Mouse (Mus musculus) left cerebral cortex, adult 11 months (tissue): ENCODE measurements around the gene Rtl5.
"Not testable (repeated sequence)": the region's sequence is repeated elsewhere in the genome, so short reads cannot be mapped to it uniquely, and the experiment has no call there.

Experiments used
- DNase-seq: peaks from one replicate; pipeline ENCODE4 v3.0.0; 2022; ENCODE audit warnings: low spot score

Rtl5 gene

DNA sequence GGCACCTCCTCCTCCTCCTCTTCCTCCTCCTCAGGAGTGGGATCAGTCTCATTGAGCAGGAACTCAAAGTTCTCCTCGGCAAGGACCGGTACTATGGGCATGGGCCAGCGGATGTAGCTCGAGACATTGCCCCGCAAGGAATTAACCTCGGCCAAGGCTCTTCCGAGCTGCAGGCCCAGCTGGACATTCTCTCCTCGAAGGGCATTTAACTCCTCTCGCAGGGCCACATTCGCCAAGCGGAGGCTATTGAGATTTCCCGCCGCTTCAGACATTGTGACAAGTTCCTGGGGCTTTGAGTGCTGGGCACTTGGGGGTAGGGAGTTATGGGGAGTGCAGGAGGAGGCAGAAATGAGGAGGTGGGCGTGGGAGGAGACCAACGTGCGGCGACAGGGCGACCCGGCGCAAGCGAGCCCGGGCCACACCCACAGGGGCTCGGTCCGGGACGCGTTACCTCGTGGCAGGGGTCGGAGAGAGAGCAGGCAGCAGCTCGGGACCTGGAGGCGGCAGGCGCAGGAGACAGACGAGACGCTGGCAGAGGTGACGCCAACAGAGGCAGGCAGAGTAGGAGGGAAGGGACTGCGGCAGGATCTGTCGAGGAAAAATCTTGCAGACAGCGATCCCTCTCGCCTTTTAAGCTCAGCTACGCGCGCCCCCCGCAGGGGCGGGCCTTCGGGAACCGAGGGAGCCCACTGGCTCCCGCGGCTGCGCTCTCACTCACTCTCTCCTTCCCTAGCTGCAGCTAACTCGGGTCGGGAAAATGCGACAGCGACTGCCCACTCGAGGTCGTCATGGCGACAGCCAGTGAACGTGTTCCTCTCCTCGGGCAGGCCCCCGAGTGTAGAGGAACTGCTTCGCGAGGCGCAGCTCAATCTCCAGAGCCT is at the start of gene Rtl5:
Rtl5 (minus strand) TSS at position 714 of the 881 bp plus-strand sequence.
- peak; percentile 59 for DNase-seq

GRCm38 (mm10) chrX:102119042-102119864 is 48.1 kb upstream of the Rtl5 start, which contains the start of gene Pin4:
Gene Pin4 (plus strand): TSS chrX:102119447.
- DNase-seq = peak; percentile 96

DNA sequence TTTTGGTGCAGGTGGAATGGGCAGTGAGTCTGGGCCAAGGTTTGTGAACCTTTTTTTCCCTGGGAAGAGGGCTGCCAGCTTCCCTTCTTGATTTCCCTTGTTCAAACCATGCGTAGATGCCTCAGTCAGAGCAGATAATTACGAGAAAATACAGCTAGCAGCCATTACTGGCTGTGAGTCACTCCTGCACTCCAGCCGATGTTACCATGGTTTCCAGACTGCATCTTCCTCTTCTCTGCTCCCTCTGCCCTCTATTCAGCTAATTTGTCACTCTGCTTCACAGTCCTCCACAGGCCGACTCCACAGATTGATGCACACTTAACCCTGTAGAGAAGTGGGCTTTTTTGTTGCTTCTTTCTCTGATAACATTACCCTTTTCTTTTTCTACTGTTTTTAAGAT is 44.6 kb upstream of the Rtl5 start:
- peak; percentile 17 for DNase-seq

- not testable (repeated sequence) for DNase-seq
Observed at GRCm38 (mm10) chrX:102109349-102109748, 38.2 kb upstream of the Rtl5 start.

GRCm38 (mm10) chrX:102103830-102104229 is 32.7 kb upstream of the Rtl5 start:
- DNase-seq = not testable (repeated sequence)

DNA sequence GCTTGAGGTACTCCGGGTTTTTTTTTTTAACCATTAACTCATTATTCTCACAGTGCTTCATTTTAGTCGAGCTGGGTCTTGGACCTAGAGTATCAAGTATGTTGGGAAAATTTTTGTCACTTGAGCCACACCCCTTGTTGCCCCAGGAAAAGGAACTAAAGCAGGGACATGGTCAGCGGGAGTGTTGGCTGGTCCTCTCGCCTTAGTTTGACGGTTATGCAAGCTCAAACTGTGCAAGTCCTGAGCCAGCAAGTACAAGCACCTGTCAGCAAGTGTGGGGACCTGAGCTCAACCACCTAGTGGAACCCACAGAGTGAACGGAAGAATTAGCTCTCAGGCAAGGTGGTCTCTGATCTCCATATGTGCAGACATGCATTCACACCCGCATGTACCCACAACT is 30.8 kb upstream of the Rtl5 start:
- no peak for DNase-seq

- no peak for DNase-seq
Observed at GRCm38 (mm10) chrX:102094381-102094904, 23.3 kb upstream of the Rtl5 start.

DNA sequence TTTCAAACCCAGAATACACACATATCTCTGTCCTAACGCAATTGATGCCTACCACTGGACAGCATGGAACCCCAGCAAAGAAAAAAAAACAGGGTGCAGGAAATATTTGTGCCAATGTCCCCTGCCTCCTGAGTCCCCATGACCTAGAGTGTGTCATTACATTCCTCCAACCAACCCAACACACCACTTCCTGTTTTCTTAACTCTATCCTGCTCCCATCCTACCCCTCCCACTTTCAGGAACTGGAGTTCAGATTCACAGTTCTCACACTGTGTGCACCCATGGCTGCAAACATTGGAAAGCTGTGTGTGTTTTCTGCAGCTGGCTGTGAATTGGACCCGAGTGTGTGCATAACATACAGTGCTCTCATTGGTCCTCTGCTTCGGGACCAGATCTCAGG is 19.5 kb upstream of the Rtl5 start:
- DNase-seq = no peak

- DNase-seq = no peak
Observed at GRCm38 (mm10) chrX:102085798-102086443, 14.8 kb upstream of the Rtl5 start.

DNA sequence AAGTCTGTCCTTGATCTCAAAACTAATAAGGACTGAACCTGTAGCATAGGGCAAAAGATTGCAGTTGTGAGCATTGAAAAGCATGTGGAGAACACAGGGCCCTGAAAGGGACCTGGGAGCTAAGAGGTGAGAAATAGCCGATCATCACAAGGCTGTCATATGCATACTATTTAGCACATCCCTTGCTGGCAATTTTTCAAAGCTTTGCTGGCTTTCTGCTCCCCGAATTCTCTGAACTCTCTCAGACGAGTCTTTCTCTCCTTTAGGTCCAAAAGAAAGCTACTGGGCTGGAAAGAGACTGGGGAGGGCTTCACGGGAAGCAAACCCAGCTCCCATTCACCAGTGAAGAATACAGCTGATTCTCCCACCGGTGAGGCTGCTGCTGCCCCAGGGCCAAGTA is 11.2 kb upstream of the Rtl5 start:
- no peak for DNase-seq

DNA sequence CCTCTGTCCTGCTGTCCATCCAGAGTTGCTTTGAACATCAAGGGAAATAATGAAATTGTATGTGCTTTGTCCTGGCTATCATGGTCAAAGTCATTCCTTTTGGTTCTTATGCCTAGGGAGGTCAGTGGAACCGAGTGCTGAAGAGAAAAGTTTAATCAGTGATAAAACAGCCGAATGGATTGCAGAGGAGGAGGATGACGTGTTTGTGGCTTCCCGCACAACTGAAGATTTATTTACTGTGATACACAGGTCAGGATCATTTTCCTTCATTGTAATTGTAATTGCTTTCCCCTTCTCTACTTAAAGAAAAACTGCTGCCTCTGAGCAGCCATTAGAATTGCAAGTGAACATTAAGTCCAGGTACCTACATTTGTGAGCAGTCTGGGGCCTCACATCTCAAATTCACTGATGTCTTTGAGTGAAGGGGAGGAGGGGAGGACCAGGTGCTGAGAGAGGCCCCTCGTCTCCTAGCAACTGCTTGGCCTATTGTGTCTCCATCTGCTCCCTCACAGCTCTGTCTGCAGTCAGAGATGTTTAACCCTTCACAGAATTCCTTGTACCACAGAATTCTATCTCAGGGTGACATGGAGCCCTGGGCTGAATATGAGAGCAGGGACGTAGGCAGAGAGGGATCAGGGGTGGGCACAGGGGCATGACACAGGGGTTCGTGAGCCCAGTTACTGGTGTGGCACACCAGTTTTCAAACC is 10.6 kb upstream of the Rtl5 start:
- no peak for DNase-seq

DNA sequence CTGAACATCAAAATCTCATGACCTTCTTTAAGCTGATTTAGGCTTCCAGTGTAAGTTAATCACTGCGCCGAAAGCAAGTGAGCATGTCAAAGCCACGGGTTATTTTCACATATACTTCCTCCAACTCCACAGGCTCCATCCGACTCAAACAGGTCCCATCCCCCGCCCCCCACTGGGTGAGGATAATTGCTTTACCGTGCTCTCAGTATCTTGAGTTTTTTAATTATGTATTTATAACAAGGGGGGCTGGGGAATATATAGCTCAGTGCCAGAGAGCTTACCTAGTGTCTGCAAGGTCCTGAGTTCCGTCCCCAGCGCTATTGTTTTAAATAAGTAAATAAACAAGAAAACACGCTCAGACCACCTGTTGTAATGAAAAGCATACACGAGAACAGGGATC is 10.0 kb upstream of the Rtl5 start:
- no peak for DNase-seq

- no peak for DNase-seq
Observed at GRCm38 (mm10) chrX:102076886-102077765, 6.0 kb upstream of the Rtl5 start.

GRCm38 (mm10) chrX:102075158-102075557 is 4.1 kb upstream of the Rtl5 start:
- DNase-seq = no peak

DNA sequence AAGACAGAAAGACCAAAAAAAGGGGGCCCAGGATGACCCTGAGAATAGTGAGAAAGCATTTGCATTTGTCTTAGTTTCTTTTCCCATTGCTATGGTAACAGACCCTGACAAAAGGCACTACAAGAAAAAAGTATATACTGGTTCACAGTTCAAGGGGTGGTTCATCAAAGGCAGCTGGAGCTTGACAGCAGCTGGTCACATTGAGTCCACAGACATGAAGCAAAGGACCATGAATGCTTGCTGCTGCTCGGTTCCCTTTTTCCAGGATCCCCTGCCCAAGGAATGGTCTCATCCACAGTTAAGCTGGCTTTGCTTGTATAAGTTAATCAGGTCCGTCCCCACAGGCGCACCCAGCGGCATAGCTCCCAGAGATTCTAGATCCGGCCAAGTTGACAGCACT is 3.3 kb upstream of the Rtl5 start:
- no peak for DNase-seq

DNA sequence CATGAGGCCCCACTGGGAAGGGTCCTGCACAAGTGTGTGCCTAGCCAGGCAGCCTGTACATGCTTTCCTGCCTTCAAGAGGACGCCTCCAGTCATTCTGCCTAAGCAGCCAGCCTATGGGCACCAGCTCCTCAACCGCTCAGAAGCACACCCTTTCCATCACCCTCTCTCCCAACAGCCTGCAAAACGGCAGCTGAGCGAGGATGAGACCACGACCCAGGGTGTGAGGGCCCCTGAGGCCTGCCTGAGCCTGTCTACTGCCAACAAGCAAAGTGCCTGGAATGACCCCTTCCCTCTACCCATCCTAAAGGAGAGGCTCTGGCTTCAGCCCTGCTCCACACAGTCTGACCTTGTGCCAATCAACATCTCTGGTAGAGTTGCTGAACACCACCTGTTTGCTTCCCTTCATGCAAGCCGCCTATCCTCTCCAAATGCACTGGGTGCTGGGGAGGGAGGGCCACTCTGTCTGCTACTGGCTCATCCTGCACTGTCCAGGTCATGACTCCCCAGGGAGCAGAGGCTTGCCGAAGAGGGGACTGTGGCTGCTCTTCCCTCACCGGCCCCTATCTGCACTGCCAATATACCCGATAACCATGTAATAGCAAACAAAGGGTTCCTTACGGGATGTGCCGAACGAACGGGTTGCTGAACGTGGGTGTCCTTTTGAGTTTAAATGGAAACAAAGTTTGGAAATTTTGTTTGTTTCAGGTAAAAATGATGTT is 2.7 kb upstream of the Rtl5 start:
- DNase-seq = no peak

- DNase-seq = no peak
Observed at GRCm38 (mm10) chrX:102071517-102071916, 413 bp upstream of the Rtl5 start.

DNA sequence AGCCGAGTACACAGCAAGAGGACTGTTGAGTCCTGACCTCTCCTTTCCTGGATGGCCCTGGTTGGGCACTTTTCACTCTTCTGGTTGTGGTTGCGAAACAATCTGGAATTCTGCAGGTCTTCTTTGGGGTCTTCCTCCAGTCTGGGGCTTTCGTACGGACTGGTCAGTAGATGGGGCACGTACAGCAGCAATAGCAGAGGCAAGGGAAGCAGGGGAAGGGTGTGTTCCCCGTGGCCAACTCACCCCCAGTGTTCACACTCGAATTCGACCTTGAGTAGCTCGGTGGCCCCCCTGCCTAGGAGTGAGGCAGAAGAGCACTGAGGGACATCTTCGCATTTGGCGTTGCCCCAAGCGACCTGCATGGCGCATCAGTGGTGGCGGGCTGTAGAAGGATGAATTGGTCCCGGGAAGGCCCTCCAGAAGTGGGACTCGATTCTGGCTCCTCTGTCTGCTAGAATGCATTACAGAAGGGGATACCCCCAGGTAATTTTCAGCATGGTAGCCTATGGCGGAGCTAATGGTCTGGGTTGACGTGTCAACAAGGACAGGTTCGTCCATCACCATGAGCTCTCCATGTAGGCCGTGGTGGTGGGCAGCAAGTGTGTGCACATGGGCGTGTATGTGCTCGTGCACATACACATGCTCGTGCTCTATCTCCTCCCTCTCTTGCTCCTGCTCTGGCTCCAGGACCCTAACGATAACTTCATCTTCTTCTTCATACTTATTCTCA is 2.1 kb downstream of the Rtl5 start:
- DNase-seq = no peak

- no peak for DNase-seq
Observed at GRCm38 (mm10) chrX:102067118-102067517, 4.0 kb downstream of the Rtl5 start.
